ENCODE assay signal across 12 mouse cellular contexts in the genomic region with DNA sequence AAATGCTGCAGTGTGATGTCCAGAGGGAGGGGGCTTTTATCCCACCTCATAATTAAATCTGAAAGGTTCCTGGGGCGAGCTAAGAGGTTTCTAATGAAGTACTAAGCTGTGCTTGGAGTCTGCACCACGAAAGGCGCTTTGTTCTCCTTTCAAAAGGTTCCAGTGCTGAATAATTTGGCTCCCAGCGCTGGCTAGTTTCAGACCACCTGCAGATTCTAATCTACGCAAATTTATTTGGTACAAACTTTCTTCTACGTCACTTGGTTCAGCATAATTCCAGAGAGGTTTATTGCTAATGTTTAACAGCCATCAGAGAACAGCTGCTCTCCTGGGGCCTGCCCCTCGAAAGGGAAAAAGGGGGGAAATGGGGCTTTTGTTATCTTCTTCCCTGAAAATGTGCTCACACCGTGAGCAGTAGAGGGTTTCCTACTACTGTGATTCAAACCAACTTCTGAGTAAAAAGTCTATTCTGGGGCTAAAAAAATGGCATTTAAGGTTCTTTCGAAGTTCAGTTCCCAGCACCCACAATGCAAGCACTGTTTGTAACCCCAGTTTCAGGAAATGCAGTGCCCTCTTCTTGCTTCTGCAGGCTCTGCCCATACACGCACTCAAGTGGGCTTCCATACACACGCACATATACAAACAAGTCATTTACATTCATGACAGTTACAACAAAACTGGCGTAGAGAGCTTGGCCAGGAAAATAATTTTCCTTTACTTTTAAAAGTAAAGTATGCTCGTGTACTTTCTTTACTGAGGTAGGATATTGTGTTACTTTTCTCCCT. TPM values are rescaled to one million over a fixed set of nuclear protein-coding genes. Genes with fewer than 3 reads are reported as not detected.
A peak's percentile ranks its signal among the peaks of the same experiment; 100 is the strongest.
DNase-seq lines count a peak whose midpoint lies in the region; ATAC-seq and TF ChIP-seq lines count a peak whose summit lies in the region.
"Had no signal": no experiment of that assay in that cellular context is flagged by ENCODE, and none has a peak within 500 bp of the region (broad histone marks: within the 10 kb centered on the region; RNA-seq: fewer than 3 reads in every experiment).

No protein-coding gene starts in this region.

- H3K4me2 ChIP-seq in forebrain, embryonic 13.5 days = peak overlapping the region; percentile 18
- H3K4me2 ChIP-seq in limb, embryonic 12.5 days = peak overlapping the region; percentile 13; the same call in 1 of the 2 replicates
- H3K4me2 ChIP-seq: embryonic facial prominence, embryonic 15.5 days; heart, embryonic 13.5 days; liver, embryonic 13.5 days had no signal

- ATAC-seq in forebrain, embryonic 13.5 days = peak; percentile 93
- peak; percentile 80 for ATAC-seq in limb, embryonic 12.5 days (ENCODE audit: insufficient number of reproducible peaks, insufficient read depth, low FRiP score, low TSS enrichment, low read depth)
- ATAC-seq in erythroblast, adult 5-6 weeks (replicated peaks; ENCODE audit: low FRiP score, poor library complexity, severe bottlenecking) = no peak
- ATAC-seq in megakaryocyte progenitor cell, adult 5-6 weeks (replicated peaks; ENCODE audit: poor library complexity) = no peak

- H3K4me3 ChIP-seq in ES-E14 (ENCODE audit: insufficient read depth in 1 of 2, low read depth in 1 of 2, low read length in 2 of 2, poor library complexity in 1 of 2, severe bottlenecking in 1 of 2) = no peak overlapping the region
- no peak overlapping the region for H3K4me3 ChIP-seq in forebrain, embryonic 13.5 days
- no peak overlapping the region for H3K4me3 ChIP-seq in limb, embryonic 12.5 days (replicated peaks)
- H3K4me3 ChIP-seq: embryonic facial prominence, embryonic 15.5 days; heart, embryonic 13.5 days; liver, embryonic 13.5 days had no signal

- no peak overlapping the region; the same call in 1 of the 2 replicates for H3K27ac ChIP-seq in ES-E14 (ENCODE audit: insufficient read depth, low read depth, low read length, poor library complexity, severe bottlenecking)
- H3K27ac ChIP-seq in forebrain, embryonic 13.5 days = peak overlapping the region; percentile 84
- peak overlapping the region; percentile 56 for H3K27ac ChIP-seq in limb, embryonic 12.5 days
- H3K27ac ChIP-seq: embryonic facial prominence, embryonic 15.5 days; heart, embryonic 13.5 days; liver, embryonic 13.5 days had no signal

- H3K9me3 ChIP-seq in ES-E14 (ENCODE audit: control insufficient read depth, insufficient read depth, low read depth, low read length) = no peaks in the 10 kb centered on the region
- H3K9me3 ChIP-seq in forebrain, embryonic 13.5 days (replicated peaks) = no peaks in the 10 kb centered on the region; the same call in 1 of the 2 replicates
- no peaks in the 10 kb centered on the region for H3K9me3 ChIP-seq in limb, embryonic 12.5 days
- H3K9me3 ChIP-seq: embryonic facial prominence, embryonic 15.5 days; heart, embryonic 13.5 days; liver, embryonic 13.5 days had no signal

- H3K4me1 ChIP-seq in ES-E14 (ENCODE audit: control insufficient read depth in 2 of 2, insufficient read depth in 2 of 2, low read length in 2 of 2, poor library complexity in 1 of 2) = peaks cover 0 to 7% of the 10 kb centered on the region in 2 experiments; a peak in 2 of 4 replicates
- peaks cover 25% of the 10 kb centered on the region for H3K4me1 ChIP-seq in forebrain, embryonic 13.5 days
- H3K4me1 ChIP-seq in limb, embryonic 12.5 days (replicated peaks) = peaks cover 19% of the 10 kb centered on the region
- H3K4me1 ChIP-seq: embryonic facial prominence, embryonic 15.5 days; heart, embryonic 13.5 days; liver, embryonic 13.5 days had no signal

- in situ Hi-C loops in ES-E14 (cut with MboI; ENCODE audit: low sequenced_read_pairs in 2 of 2, unreplicated experiment in 2 of 2) = loop anchor here in 1 of 2 experiments (10.0 kb wide), 1 partner anchor 299 kb away; no protein-coding TSS in a partner anchor

- peaks cover 7% of the 10 kb centered on the region for H3K27me3 ChIP-seq in forebrain, embryonic 13.5 days
- H3K27me3 ChIP-seq in limb, embryonic 12.5 days = peaks cover 6% of the 10 kb centered on the region; the same call in 1 of the 2 replicates
- H3K27me3 ChIP-seq: embryonic facial prominence, embryonic 15.5 days; heart, embryonic 13.5 days; liver, embryonic 13.5 days had no signal

- DNase-seq in ES-CJ7 (ENCODE audit: low read depth, low spot score) (peak; percentile 91), ES-E14 (ENCODE audit: low read depth, low spot score) (peak; percentile 53)
- no peak for DNase-seq in heart, adult 9 months (ENCODE audit: low spot score in 2 of 2)
- DNase-seq in cerebellum, adult 9-11 months = no peak
- DNase-seq: liver, embryonic 13.5 days; thymus, postnatal 25 days had no signal

- WGBS in forebrain, embryonic 13.5 days = 2% methylated on average over 13 of the region's 13 CpGs
- WGBS in limb, embryonic 12.5 days = 18% methylated on average over 13 of the region's 13 CpGs

- H3K9ac ChIP-seq in ES-E14 (ENCODE audit: insufficient read depth, low read depth, low read length, poor library complexity, severe bottlenecking) = no peak overlapping the region
- H3K9ac ChIP-seq in forebrain, embryonic 13.5 days = no peak overlapping the region
- H3K9ac ChIP-seq in limb, embryonic 12.5 days (replicated peaks) = no peak overlapping the region
- H3K9ac ChIP-seq: embryonic facial prominence, embryonic 15.5 days; heart, embryonic 13.5 days; liver, embryonic 13.5 days had no signal

- no peaks in the 10 kb centered on the region for H3K36me3 ChIP-seq in ES-E14 (ENCODE audit: control insufficient read depth, insufficient read depth, low read length, poor library complexity, severe bottlenecking)
- no peaks in the 10 kb centered on the region for H3K36me3 ChIP-seq in forebrain, embryonic 13.5 days (ENCODE audit: poor library complexity, severe bottlenecking)
- H3K36me3 ChIP-seq in limb, embryonic 12.5 days = peaks cover 25% of the 10 kb centered on the region
- H3K36me3 ChIP-seq: liver, embryonic 13.5 days had no signal

TF ChIP-seq in ES-E14, 5 proteins besides CTCF, POLR2A, EP300 and RAD21:
- TF ChIP-seq MAFK (IDR thresholded peaks at IDR 0.05; ENCODE audit: insufficient read depth, low read depth, low read length) (no peak), HCFC1 (IDR thresholded peaks at IDR 0.05; ENCODE audit: borderline replicate concordance, insufficient read depth, low read length) (no peak), ZC3H11A (IDR thresholded peaks at IDR 0.05; ENCODE audit: borderline replicate concordance, low read depth, low read length) (no peak), CHD2 (IDR thresholded peaks at IDR 0.05; ENCODE audit: low read depth, low read length) (no peak), ZNF384 (IDR thresholded peaks at IDR 0.05; ENCODE audit: low read depth, low read length) (no peak)

RNA-seq across cellular contexts. Expression of a gene that starts 28.3 kb away (rescaled TPM):
- total RNA-seq in ES-E14 (2012; rRNA removed) = not detected in 2 replicates
- polyA plus RNA-seq in forebrain, embryonic 13.5 days (2015; fragmentation: Nextera tagmentation; extraction: Ambion mirVana) = 4.7 and 5.1 TPM in 2 replicates
- 0.19 and 0.20 TPM in 2 replicates for polyA plus RNA-seq in limb, embryonic 12.5 days (2016; fragmentation: Nextera tagmentation; extraction: Ambion mirVana)
- total RNA-seq in erythroblast, adult 5-6 weeks (2015; ENCODE audit: low replicate concordance) = not detected in 2 replicates
- not detected in 2 replicates for total RNA-seq in erythroblast, adult 5-6 weeks (2017; ENCODE audit: low replicate concordance)
- total RNA-seq in megakaryocyte progenitor cell, adult 5-6 weeks (2015) = not detected in 2 replicates
- not detected in 2 replicates for total RNA-seq in megakaryocyte progenitor cell, adult 5-6 weeks (2017)
- polyA plus RNA-seq: liver, embryonic 13.5 days had no signal

Comparison
In these comparisons a context has a peak if more than half of its experiments do, and no peak if none do; other contexts are left out.
1. DNase-seq: peak in ES-CJ7 (single experiment) and ES-E14 (single experiment); none in heart, adult 9 months (0 of 2) and cerebellum, adult 9-11 months (single experiment).
2. ATAC-seq: peak in forebrain, embryonic 13.5 days (single experiment) and limb, embryonic 12.5 days (single experiment); none in erythroblast, adult 5-6 weeks (single experiment) and megakaryocyte progenitor cell, adult 5-6 weeks (single experiment).